Mouse (Mus musculus) thymus, adult 2 months (tissue): ENCODE results near the gene Fhad1.

ENCODE experiments used
- CTCF ChIP-seq: fragments of 200-500 bp; IDR thresholded peaks from 2 replicates; pipeline ENCODE4 v1.5.1; 2012; ENCODE audit warnings: mild to moderate bottlenecking, control low read depth, low read length, moderate library complexity, borderline replicate concordance; ENCODE audit not compliant: control insufficient read depth, poor library complexity, insufficient read depth; ENCODE audit errors: extremely low read depth
- POLR2A ChIP-seq: fragments of 200-500 bp; IDR thresholded peaks from 2 replicates; pipeline ENCODE4 v1.6.1; 2012; ENCODE audit warnings: mild to moderate bottlenecking, low read length, control low read depth, moderate library complexity; ENCODE audit not compliant: control insufficient read depth, poor library complexity, insufficient read depth; ENCODE audit errors: extremely low read depth

- no peak for TF ChIP-seq CTCF
- no peak for TF ChIP-seq POLR2A
These were observed 72.5 kb downstream of the Fhad1 start for GRCm38 (mm10) chr4:141942403-141942802.
